Mouse (Mus musculus) subcutaneous adipose tissue, adult 2 months (tissue): ENCODE results near the gene Gpr45. TPM values are rescaled to one million over a fixed set of nuclear protein-coding genes. Genes with fewer than 3 reads are reported as not detected.

Experiments
- polyA plus RNA-seq: library from polyadenylated mRNA; depleted of rRNA; stranded (reverse); fragments of >200 nt; gene quantifications from 2 replicates; pipeline ENCODE4 v1.2.3, GENCODE M21; 2012; ENCODE audit warnings: low replicate concordance; rRNA removed

Gene Gpr45
- 1.2 TPM in 1 of 2 replicates, not detected in the other for polyA plus RNA-seq

DNA sequence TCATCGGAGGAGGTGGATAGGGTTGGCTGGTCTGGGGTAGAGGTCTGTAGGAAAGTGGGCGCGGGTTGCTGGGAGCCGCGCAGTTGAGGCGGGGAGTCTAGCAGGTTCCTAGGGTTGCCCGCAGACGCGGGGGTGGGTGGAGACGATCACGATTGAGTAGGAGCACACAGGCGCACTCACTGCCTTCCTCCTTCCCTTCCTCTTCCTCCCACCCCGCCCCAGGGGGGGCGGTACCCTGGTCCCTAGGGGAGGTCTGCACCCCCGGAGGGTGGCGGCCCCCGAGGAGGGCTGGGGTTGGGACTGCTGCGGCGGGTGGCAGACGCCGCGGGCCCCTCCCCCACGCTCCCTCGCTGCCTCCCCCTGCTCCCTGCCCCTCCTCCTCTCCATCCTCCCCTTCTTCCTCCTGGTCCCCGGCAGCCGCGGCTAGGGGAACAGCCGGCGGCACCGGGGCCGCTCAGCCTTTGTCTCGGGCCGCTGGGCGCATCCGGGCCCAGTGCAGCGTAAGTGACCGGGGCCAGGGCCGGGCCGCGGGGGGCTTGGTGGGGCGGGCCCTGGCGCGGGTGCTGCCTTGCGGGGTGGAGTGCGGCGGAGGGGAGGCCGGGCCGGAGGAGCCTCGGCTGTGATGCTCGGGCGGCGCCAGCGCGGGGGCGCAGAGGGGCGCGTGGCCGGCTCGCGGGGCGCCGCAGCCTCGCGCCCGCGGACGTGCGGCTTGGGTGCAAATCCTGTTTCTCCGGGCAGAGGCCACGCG, at the start of gene Gpr45:
Gene Gpr45 (plus strand): TSS at position 139 of the 748 bp plus-strand sequence.

Other genes with a start within 250 kb of the Gpr45 start
- 23.0 and 25.0 TPM in 2 replicates for gene Mrps9, start 101.6 kb upstream of the Gpr45 start, polyA plus RNA-seq
- 26.6 and 42.8 TPM in 2 replicates for gene Tgfbrap1, start 145.8 kb downstream of the Gpr45 start, polyA plus RNA-seq
- 7.3 and 8.3 TPM in 2 replicates for gene AI597479, start 145.8 kb downstream of the Gpr45 start, polyA plus RNA-seq
- 6.5 and 24.3 TPM in 2 replicates for gene Fhl2, start 244.1 kb downstream of the Gpr45 start, polyA plus RNA-seq